Mouse (Mus musculus) kidney, adult 2 months (tissue): ENCODE results near the gene Klrb1c.

Source experiments
- CTCF ChIP-seq: fragments of 200-500 bp; conservative IDR thresholded peaks from 2 replicates; pipeline ENCODE4 v1.5.1; 2011; ENCODE audit warnings: low read depth, mild to moderate bottlenecking, control low read depth, low read length, moderate library complexity, mixed read lengths; ENCODE audit not compliant: insufficient read depth, insufficient read length
- POLR2A ChIP-seq: fragments of 200-500 bp; IDR thresholded peaks from one replicate; pipeline ENCODE4 v1.6.1; 2011; ENCODE audit warnings: low read depth, low read length, control low read depth

DNA sequence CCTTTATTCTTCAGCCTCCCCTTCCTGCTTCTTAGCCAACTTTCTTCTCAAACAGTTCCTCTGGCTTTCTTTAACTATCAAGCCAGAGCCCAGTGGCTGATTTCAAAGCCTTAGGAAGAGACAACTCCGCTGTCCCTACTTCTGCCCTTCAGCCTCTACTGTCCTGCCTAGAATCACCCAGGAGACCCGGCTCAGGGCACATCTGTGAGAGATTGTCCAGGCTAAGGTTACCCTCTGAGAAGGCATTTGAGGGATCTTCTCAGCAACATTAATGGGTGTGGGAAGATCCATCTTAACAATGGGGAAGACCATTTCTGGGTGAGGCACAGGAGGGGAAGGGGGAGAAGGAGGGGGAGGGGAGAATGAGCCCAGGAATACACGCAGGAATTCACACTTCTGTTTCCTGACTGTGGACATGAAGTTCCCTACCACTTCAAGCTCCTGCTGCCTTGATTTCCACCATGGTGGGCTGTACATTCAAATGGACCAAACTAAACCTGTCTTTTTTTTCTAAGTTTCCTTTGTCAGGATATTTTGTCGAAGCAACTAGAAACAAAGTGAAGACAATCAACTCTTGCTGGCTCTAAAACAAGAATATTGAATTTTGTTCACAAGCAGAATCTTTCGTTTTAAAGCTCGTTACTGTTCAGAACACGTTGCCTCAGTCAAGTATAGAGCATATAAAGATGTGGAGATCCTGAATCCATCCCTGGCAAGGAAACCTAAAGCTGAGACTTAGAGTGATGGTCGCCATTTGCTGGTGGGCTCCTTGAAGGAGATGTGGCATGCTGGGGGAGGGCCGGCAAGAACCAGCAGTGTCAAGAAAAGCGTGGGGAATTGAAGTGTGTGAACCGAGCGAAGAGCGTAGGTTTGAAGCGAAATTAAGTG lies 48.7 kb upstream of the Klrb1c start:
- no peak for TF ChIP-seq CTCF
- no peak for TF ChIP-seq POLR2A
